Mouse (Mus musculus): ENCODE data around the gene Fam83e. TPM values are rescaled to one million over a fixed set of nuclear protein-coding genes. Genes with fewer than 3 reads are reported as not detected.

Gene Fam83e
- polyA plus RNA-seq, 2 experiments: 0.48 to 0.92 TPM

GRCm38 (mm10) chr7:45682144-45683126 lies 38.6 kb upstream of the Fam83e start:
- TF ChIP-seq POLR2A (IDR thresholded peaks at IDR 0.05; ENCODE audit: borderline replicate concordance, extremely low read depth, insufficient read depth, insufficient read length): peak; percentile 41; the same call in 1 of the 2 replicates
- ATAC-seq (ENCODE audit: low FRiP score, low read depth): peak; percentile 86
- peak overlapping the region; percentile 18; the same call in 1 of the 2 replicates for H3K4me2 ChIP-seq (replicated peaks; ENCODE audit: low read depth, low read length, severe bottlenecking)
- H3K27me3 ChIP-seq (ENCODE audit: control insufficient read depth, insufficient read depth, low read length): no peaks in the 10 kb centered on the region
- 33% methylated on average over 14 of the region's 14 CpGs for WGBS
- 0 out of 2 replicates have a peak overlapping the region, but pooled peaks have one; percentile 12 for H3K9ac ChIP-seq (ENCODE audit: low read depth, low read length, severe bottlenecking)
- H3K4me1 ChIP-seq (ENCODE audit: control insufficient read depth, insufficient read depth, low read length): peaks cover 4% of the 10 kb centered on the region; the same call in 1 of the 2 replicates
- DNase-seq (ENCODE audit: low spot score): peak; percentile 88
- H3K9me3 ChIP-seq (ENCODE audit: control insufficient read depth, low read length): no peaks in the 10 kb centered on the region
- H3K4me3 ChIP-seq (replicated peaks; ENCODE audit: low read length): no peak overlapping the region
- no peaks in the 10 kb centered on the region for H3K36me3 ChIP-seq (ENCODE audit: control insufficient read depth, insufficient read depth, low read length)
- no peak overlapping the region for H3K27ac ChIP-seq (replicated peaks; ENCODE audit: low read depth, low read length)

- Histone ChIP-seq H3K4me1 (ENCODE audit: control insufficient read depth, insufficient read depth, low read length) (peaks cover 4% of the 10 kb centered on the region; the same call in 1 of the 2 replicates), H3K36me3 (ENCODE audit: control insufficient read depth, insufficient read depth, low read length) (no peaks in the 10 kb centered on the region), H3K9me3 (ENCODE audit: control insufficient read depth, low read length) (no peaks in the 10 kb centered on the region), H3K27me3 (ENCODE audit: control insufficient read depth, insufficient read depth, low read length) (no peaks in the 10 kb centered on the region), H3K27ac (replicated peaks; ENCODE audit: low read depth, low read length) (no peak within 1 kb of the TSS), H3K4me3 (replicated peaks; ENCODE audit: low read length) (no peak within 1 kb of the TSS), H3K9ac (ENCODE audit: low read depth, low read length, severe bottlenecking) (peak within 1 kb of the TSS; percentile 16; the same call in 1 of the 2 replicates), H3K4me2 (replicated peaks; ENCODE audit: low read depth, low read length, severe bottlenecking) (no peak within 1 kb of the TSS)
- no peak for TF ChIP-seq POLR2A (IDR thresholded peaks at IDR 0.05; ENCODE audit: borderline replicate concordance, extremely low read depth, insufficient read depth, insufficient read length)
- WGBS: 68% methylated on average over 7 of the region's 7 CpGs
- ATAC-seq (ENCODE audit: low FRiP score, low read depth) (no peak), DNase-seq (ENCODE audit: low spot score) (no peak)
These were observed 37.5 kb upstream of the Fam83e start, which contains the start of gene Ntn5 for GRCm38 (mm10) chr7:45683396-45684050. Gene Ntn5 (plus strand): TSS chr7:45684022.

GRCm38 (mm10) chr7:45685811-45686210 lies 35.2 kb upstream of the Fam83e start:
- DNase-seq (ENCODE audit: low spot score) (no peak), ATAC-seq (ENCODE audit: low FRiP score, low read depth) (no peak)
- peaks cover 4% of the 10 kb centered on the region; the same call in 1 of the 2 replicates for H3K4me1 ChIP-seq (ENCODE audit: control insufficient read depth, insufficient read depth, low read length)
- 35% methylated on average over 10 of the region's 10 CpGs for WGBS
- no peak overlapping the region for H3K27ac ChIP-seq (replicated peaks; ENCODE audit: low read depth, low read length)
- TF ChIP-seq POLR2A (IDR thresholded peaks at IDR 0.05; ENCODE audit: borderline replicate concordance, extremely low read depth, insufficient read depth, insufficient read length): no peak
- H3K9me3 ChIP-seq (ENCODE audit: control insufficient read depth, low read length): no peaks in the 10 kb centered on the region
- H3K9ac ChIP-seq (ENCODE audit: low read depth, low read length, severe bottlenecking): no peak overlapping the region
- H3K27me3 ChIP-seq (ENCODE audit: control insufficient read depth, insufficient read depth, low read length): no peaks in the 10 kb centered on the region
- no peaks in the 10 kb centered on the region for H3K36me3 ChIP-seq (ENCODE audit: control insufficient read depth, insufficient read depth, low read length)
- H3K4me2 ChIP-seq (replicated peaks; ENCODE audit: low read depth, low read length, severe bottlenecking): no peak overlapping the region
- no peak overlapping the region for H3K4me3 ChIP-seq (replicated peaks; ENCODE audit: low read length)

- H3K4me2 ChIP-seq (replicated peaks; ENCODE audit: low read depth, low read length, severe bottlenecking): no peak overlapping the region
- H3K4me1 ChIP-seq (ENCODE audit: control insufficient read depth, insufficient read depth, low read length): peaks cover 4% of the 10 kb centered on the region; the same call in 1 of the 2 replicates
- no peak overlapping the region for H3K4me3 ChIP-seq (replicated peaks; ENCODE audit: low read length)
- no peaks in the 10 kb centered on the region for H3K9me3 ChIP-seq (ENCODE audit: control insufficient read depth, low read length)
- ATAC-seq (ENCODE audit: low FRiP score, low read depth): no peak
- no peaks in the 10 kb centered on the region for H3K27me3 ChIP-seq (ENCODE audit: control insufficient read depth, insufficient read depth, low read length)
- H3K36me3 ChIP-seq (ENCODE audit: control insufficient read depth, insufficient read depth, low read length): no peaks in the 10 kb centered on the region
- no peak overlapping the region for H3K27ac ChIP-seq (replicated peaks; ENCODE audit: low read depth, low read length)
- no peak for TF ChIP-seq POLR2A (IDR thresholded peaks at IDR 0.05; ENCODE audit: borderline replicate concordance, extremely low read depth, insufficient read depth, insufficient read length)
- no peak overlapping the region for H3K9ac ChIP-seq (ENCODE audit: low read depth, low read length, severe bottlenecking)
- WGBS: 79% methylated on average over 3 of the region's 3 CpGs
- DNase-seq (ENCODE audit: low spot score): no peak
These were observed 34.2 kb upstream of the Fam83e start for GRCm38 (mm10) chr7:45686841-45687240.

- no peak overlapping the region for H3K4me3 ChIP-seq (replicated peaks; ENCODE audit: low read length)
- H3K9me3 ChIP-seq (ENCODE audit: control insufficient read depth, low read length): no peaks in the 10 kb centered on the region
- ATAC-seq (ENCODE audit: low FRiP score, low read depth): no peak
- H3K27me3 ChIP-seq (ENCODE audit: control insufficient read depth, insufficient read depth, low read length): no peaks in the 10 kb centered on the region
- H3K4me2 ChIP-seq (replicated peaks; ENCODE audit: low read depth, low read length, severe bottlenecking): no peak overlapping the region
- no peak for TF ChIP-seq POLR2A (IDR thresholded peaks at IDR 0.05; ENCODE audit: borderline replicate concordance, extremely low read depth, insufficient read depth, insufficient read length)
- no peak for DNase-seq (ENCODE audit: low spot score)
- no peak overlapping the region for H3K27ac ChIP-seq (replicated peaks; ENCODE audit: low read depth, low read length)
- H3K9ac ChIP-seq (ENCODE audit: low read depth, low read length, severe bottlenecking): no peak overlapping the region
- WGBS: 61% methylated on average over 6 of the region's 6 CpGs
- H3K4me1 ChIP-seq (ENCODE audit: control insufficient read depth, insufficient read depth, low read length): peaks cover 4% of the 10 kb centered on the region; the same call in 1 of the 2 replicates
- H3K36me3 ChIP-seq (ENCODE audit: control insufficient read depth, insufficient read depth, low read length): no peaks in the 10 kb centered on the region
These were observed 31.9 kb upstream of the Fam83e start for GRCm38 (mm10) chr7:45689099-45689498.
